Mouse (Mus musculus): ENCODE measurements at regions not wholly inside any gene's neighbourhood (a gene's known extent, or its start where the extent isn't known, plus 50 kb on each side); places are given as distances from the start of the nearest gene placed in this dataset.

- TF ChIP-seq CTCF (IDR thresholded peaks at IDR 0.05; ENCODE audit: insufficient read depth, low read length), result no peak
- no peak for TF ChIP-seq POLR2A (IDR thresholded peaks at IDR 0.05; ENCODE audit: borderline replicate concordance, extremely low read depth, low read depth, low read length)
Observed at GRCm38 (mm10) chr1:152282106-152282505, 104.4 kb downstream of the Tsen15 start.
